Mouse (Mus musculus): ENCODE measurements around the gene Ypel2. TPM values are rescaled to one million over a fixed set of nuclear protein-coding genes. Genes with fewer than 3 reads are reported as not detected.
A peak's percentile ranks its signal among the peaks of the same experiment; 100 is the strongest.

The Ypel2 gene
- total RNA-seq, 2 experiments from 2014 or later = 4.5 to 11.6 TPM

- TF ChIP-seq CTCF (IDR thresholded peaks at IDR 0.05) = no peak
- Histone ChIP-seq H3K27ac (no peak overlapping the region), H3K4me3 (no peak overlapping the region)
- DNase-seq = no peak
- intact Hi-C loops (cut with DNase I) = no loop called here
Observed at GRCm38 (mm10) chr11:86936938-86937337, 56.6 kb downstream of the Ypel2 start.

GRCm38 (mm10) chr11:86934895-86935294 is 58.6 kb downstream of the Ypel2 start:
- Histone ChIP-seq H3K27ac (no peak overlapping the region), H3K4me3 (no peak overlapping the region)
- TF ChIP-seq CTCF (IDR thresholded peaks at IDR 0.05) = no peak
- intact Hi-C loops (cut with DNase I) = no loop called here
- DNase-seq = no peak

- DNase-seq = no peak
- Histone ChIP-seq H3K27ac (no peak overlapping the region), H3K4me3 (no peak overlapping the region)
- no peak for TF ChIP-seq CTCF (IDR thresholded peaks at IDR 0.05)
- intact Hi-C loops (cut with DNase I) = no loop called here
Observed at GRCm38 (mm10) chr11:86932201-86932600, 61.3 kb downstream of the Ypel2 start.

GRCm38 (mm10) chr11:86930636-86931180 is 62.8 kb downstream of the Ypel2 start:
- H3K27ac ChIP-seq = no peak overlapping the region
- no peak for TF ChIP-seq CTCF (IDR thresholded peaks at IDR 0.05)
- intact Hi-C loops (cut with DNase I) = no loop called here

GRCm38 (mm10) chr11:86929985-86930384 is 63.5 kb downstream of the Ypel2 start:
- TF ChIP-seq CTCF (IDR thresholded peaks at IDR 0.05) = no peak
- intact Hi-C loops (cut with DNase I) = no loop called here
- no peak for DNase-seq
- no peak overlapping the region for H3K27ac ChIP-seq
- no peak overlapping the region for H3K4me3 ChIP-seq

More at GRCm38 (mm10) chr11:86930636-86931180, 62.8 kb downstream of the Ypel2 start:
- no peak for DNase-seq
- no peak overlapping the region for H3K4me3 ChIP-seq

GRCm38 (mm10) chr11:86929531-86929930 is 64.0 kb downstream of the Ypel2 start:
- Histone ChIP-seq H3K27ac (no peak overlapping the region), H3K4me3 (no peak overlapping the region)
- TF ChIP-seq CTCF (IDR thresholded peaks at IDR 0.05) = no peak
- DNase-seq = no peak
- intact Hi-C loops (cut with DNase I) = no loop called here

GRCm38 (mm10) chr11:86925085-86925638 is 68.3 kb downstream of the Ypel2 start:
- intact Hi-C loops (cut with DNase I) = no loop called here
- Histone ChIP-seq H3K4me3 (no peak overlapping the region), H3K27ac (no peak overlapping the region)
- no peak for TF ChIP-seq CTCF (IDR thresholded peaks at IDR 0.05)
- DNase-seq = no peak

- intact Hi-C loops (cut with DNase I) = no loop called here
- no peak for DNase-seq
- H3K4me3 ChIP-seq = no peak overlapping the region
- no peak for TF ChIP-seq CTCF (IDR thresholded peaks at IDR 0.05)
- no peak overlapping the region for H3K27ac ChIP-seq
Observed at GRCm38 (mm10) chr11:86924629-86925028, 68.9 kb downstream of the Ypel2 start.

GRCm38 (mm10) chr11:86923654-86924053 is 69.9 kb downstream of the Ypel2 start:
- no peak overlapping the region for H3K27ac ChIP-seq
- TF ChIP-seq CTCF (IDR thresholded peaks at IDR 0.05) = no peak
- DNase-seq = no peak
- no peak overlapping the region for H3K4me3 ChIP-seq
- intact Hi-C loops (cut with DNase I) = no loop called here

- H3K4me3 ChIP-seq = no peak overlapping the region
- intact Hi-C loops (cut with DNase I) = no loop called here
- DNase-seq = no peak
- no peak overlapping the region; the same call in 1 of the 2 replicates for H3K27ac ChIP-seq
- TF ChIP-seq CTCF (IDR thresholded peaks at IDR 0.05) = no peak
Observed at GRCm38 (mm10) chr11:86922029-86922428, 71.5 kb downstream of the Ypel2 start.

GRCm38 (mm10) chr11:86921335-86921734 is 72.2 kb downstream of the Ypel2 start:
- intact Hi-C loops (cut with DNase I) = loop anchor here (2.0 kb wide), 1 partner anchor 37 kb away; no protein-coding TSS in a partner anchor
- peak; percentile 79 for DNase-seq
- Histone ChIP-seq H3K27ac (peak overlapping the region; percentile 95), H3K4me3 (peak overlapping the region; percentile 35; the same call in 1 of the 2 replicates)
- TF ChIP-seq CTCF (IDR thresholded peaks at IDR 0.05) = peak; percentile 35; the same call in 1 of the 2 replicates

- peak overlapping the region; percentile 35 for H3K4me3 ChIP-seq
- DNase-seq = peak; percentile 84
- intact Hi-C loops (cut with DNase I) = loop anchor here (2.0 kb wide), 1 partner anchor 38 kb away; no protein-coding TSS in a partner anchor
- peak overlapping the region; percentile 95 for H3K27ac ChIP-seq
- no peak for TF ChIP-seq CTCF (IDR thresholded peaks at IDR 0.05)
Observed at GRCm38 (mm10) chr11:86920111-86921080, 73.1 kb downstream of the Ypel2 start.

GRCm38 (mm10) chr11:86919468-86919867 is 74.0 kb downstream of the Ypel2 start:
- Histone ChIP-seq H3K4me3 (peak overlapping the region; percentile 35), H3K27ac (peak overlapping the region; percentile 95)
- intact Hi-C loops (cut with DNase I) = loop anchor here (5.0 kb wide), 1 partner anchor 73 kb away; the partner anchor contains the start of gene Ypel2
- DNase-seq = peak; percentile 53
- no peak for TF ChIP-seq CTCF (IDR thresholded peaks at IDR 0.05)

Measured in gastrocnemius, adult 2 months (tissue).